Mouse (Mus musculus) gastrocnemius, postnatal 36 days (tissue): ENCODE measurements around the gene 4933430I17Rik. TPM values are rescaled to one million over a fixed set of nuclear protein-coding genes. Genes with fewer than 3 reads are reported as not detected.

Experiments
- DNase-seq, 2 experiments: peaks; one replicate each; pipeline ENCODE4 v3.0.0; 2022
- intact Hi-C: fragments of 180-260 bp; cut with DNase I; formaldehyde crosslinking; loops from one replicate; pipeline ENCODE4 v1.15.1; 2025
- total RNA-seq, 2 experiments: library from RNA; stranded (reverse); gene quantifications; 2 replicates each; pipeline ENCODE4 v1.2.3; 2021

4933430I17Rik gene
- total RNA-seq, 2 experiments from 2014 or later, result not detected

DNA sequence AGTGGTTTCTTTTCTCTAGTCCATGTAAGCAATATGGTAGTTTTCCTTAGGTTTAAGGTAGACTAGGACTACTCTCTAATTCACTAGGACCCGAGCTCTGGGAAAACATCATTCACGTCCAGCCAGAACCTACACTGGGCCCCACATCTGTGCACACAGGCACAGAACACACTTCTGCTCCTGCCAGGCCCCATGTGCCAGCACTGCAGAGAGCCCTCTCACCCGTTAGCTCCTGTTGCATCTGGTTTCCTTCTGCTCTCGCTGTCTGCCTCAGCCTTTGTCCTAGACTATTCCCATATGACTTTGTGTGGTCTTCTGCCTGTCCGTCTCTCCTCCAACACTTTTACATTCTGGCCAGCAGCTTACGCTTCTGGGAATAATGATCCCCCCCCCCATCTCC lies 8.6 kb downstream of the 4933430I17Rik start:
- DNase-seq, result no peak
- intact Hi-C loops, result no loop called here

DNA sequence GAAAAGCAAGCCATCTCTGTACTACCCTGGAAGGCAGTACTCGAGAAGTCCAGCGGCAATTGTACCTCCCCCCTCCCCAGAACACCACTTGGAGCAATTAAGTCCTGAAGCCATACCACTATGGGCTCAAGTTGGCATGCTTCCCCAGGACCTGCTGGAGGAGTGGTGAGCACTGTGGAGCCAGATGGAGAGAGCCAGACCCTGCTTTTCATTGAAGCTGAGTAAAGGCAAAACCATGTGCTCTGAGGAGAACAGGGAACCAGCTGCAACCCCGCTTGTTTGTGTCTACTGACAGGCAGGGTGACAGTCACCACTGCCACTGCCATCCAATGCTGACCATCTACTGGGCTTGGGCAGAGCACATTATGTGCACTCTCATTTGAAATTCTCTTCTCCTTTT lies 16.6 kb downstream of the 4933430I17Rik start:
- intact Hi-C loops, result no loop called here
- no peak for DNase-seq

DNA sequence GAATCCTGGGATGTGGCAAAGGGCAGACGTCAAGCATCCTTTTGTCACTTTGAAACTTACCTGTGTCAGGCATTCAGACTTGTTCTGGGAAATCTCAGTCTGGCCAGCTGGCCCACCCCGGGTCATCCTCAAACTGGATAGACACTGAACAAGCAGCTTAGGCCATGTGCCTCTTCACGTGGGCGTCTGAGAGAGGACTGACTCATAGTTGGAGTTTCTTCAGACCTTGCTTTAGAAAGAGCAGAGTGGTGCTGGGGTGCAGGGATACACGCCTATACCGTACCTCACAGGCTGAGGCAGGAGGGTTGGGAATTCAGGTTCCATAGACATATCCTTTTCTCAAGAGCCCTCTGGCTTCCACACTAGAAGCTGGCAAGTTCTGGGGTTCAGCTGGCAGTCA lies 18.6 kb downstream of the 4933430I17Rik start:
- intact Hi-C loops, result no loop called here
- no peak for DNase-seq

GRCm38 (mm10) chr4:62544801-62545200 lies 19.6 kb downstream of the 4933430I17Rik start:
- DNase-seq, result no peak
- intact Hi-C loops, result no loop called here

DNA sequence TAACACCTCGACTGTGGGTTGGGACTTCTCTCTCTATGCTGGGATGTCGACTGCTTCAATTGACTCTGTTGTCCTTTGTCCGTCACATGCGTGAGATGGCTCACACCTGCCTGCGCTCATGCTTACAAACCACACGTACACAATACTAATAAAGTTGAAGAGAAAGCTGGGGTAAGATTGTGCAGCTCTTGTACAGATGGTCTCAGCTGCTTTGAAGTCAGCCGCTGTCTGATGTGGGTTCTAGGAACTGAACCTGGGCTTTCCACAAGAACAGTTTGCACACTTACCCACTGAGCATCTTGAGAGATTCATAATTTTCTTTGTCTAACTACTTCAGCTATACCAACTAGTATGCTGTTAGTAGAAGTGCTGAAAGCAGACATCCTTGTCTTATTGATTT lies 26.8 kb downstream of the 4933430I17Rik start:
- intact Hi-C loops, result no loop called here
- DNase-seq, result no peak

DNA sequence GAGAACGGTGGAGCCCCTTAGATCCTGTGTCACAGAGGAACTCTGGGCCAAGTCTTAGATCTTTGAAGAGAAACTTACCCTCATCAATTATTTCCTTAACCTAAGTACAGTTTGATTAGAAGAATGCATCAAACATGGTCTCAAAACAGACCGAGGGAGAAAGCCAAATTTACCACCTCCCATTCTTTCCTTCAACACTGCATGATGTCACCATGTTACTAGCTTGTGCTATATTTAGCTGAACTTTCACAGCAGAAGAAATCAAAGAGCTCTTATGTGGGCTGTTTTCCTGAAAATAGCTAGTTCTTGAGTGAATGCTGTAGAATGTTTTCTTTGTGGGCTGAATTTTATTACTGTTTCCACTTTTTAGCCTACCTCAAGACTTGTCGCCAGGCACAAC lies 32.3 kb downstream of the 4933430I17Rik start:
- intact Hi-C loops, result no loop called here
- no peak for DNase-seq

DNA sequence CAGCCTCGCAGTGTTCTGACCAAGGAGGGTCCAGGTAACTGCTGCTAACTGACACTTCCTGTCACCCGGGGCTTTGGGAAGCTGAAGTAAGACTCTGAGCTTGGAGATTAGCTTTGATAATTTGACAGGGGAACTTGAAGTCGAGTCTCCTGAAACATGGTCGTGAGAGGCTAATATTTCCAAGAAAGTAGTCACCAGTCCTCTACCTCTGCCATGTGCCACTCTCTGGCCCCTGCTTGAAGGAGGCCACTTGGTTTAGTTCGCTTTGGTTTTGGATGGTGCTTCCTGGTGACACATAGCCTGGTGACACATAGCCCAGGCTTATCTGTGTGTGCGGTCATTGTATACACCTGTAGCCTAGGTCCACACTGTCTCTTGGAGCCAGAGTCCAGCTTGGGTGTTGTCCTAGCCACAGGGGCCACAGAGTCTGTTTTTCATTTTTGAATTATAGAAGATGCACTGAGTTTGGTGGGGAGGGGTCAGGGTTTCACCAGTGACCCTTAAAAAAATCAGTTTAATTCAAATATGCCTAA lies 34.7 kb downstream of the 4933430I17Rik start, which contains the start of gene Rgs3:
Gene Rgs3 (plus strand): TSS at position 51 of the 533 bp plus-strand sequence.
- intact Hi-C loops, result loop anchor here (2.0 kb wide), 1 partner anchor 205 kb away; no protein-coding TSS in a partner anchor
- no peak for DNase-seq

- peak in 1 of 2 experiments; percentile 61 for DNase-seq
Observed at GRCm38 (mm10) chr4:62560963-62561629, 35.9 kb downstream of the 4933430I17Rik start.

GRCm38 (mm10) chr4:62561630-62562001 lies 36.4 kb downstream of the 4933430I17Rik start:
- no peak for DNase-seq
- intact Hi-C loops, result loop anchor here (1.0 to 2.0 kb wide), 2 partner anchors 135 to 203 kb away; no protein-coding TSS in a partner anchor

More at GRCm38 (mm10) chr4:62560963-62561629, 35.9 kb downstream of the 4933430I17Rik start:
- intact Hi-C loops, result loop anchor here (1.0 to 2.0 kb wide), 2 partner anchors 135 to 204 kb away; no protein-coding TSS in a partner anchor

GRCm38 (mm10) chr4:62562006-62562405 lies 36.8 kb downstream of the 4933430I17Rik start:
- no peak for DNase-seq
- intact Hi-C loops, result no loop called here

DNA sequence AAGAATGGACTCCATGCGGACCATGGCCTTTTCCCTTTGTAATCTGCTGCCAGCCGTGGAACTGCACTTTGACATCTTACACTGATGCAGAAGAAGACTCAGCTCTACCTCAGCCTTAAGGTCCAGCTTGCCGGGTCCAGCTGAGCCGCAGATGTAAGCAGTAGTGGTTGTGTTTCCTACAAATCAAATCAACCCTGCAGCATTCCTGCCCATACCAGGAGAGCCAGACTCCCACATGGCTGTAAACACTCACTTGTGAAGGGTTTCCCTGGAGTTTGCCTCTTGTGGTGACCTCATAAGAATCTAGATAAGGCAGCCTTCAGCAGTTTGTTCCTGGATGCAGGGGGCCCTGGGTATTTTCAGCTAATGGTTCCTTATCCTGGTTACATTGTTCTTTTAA lies 41.4 kb downstream of the 4933430I17Rik start:
- DNase-seq, result no peak
- intact Hi-C loops, result no loop called here

- no peak for DNase-seq
- intact Hi-C loops, result no loop called here
Observed at GRCm38 (mm10) chr4:62567696-62568095, 42.5 kb downstream of the 4933430I17Rik start.

- DNase-seq, result no peak
- intact Hi-C loops, result no loop called here
Observed at GRCm38 (mm10) chr4:62568359-62568758, 43.2 kb downstream of the 4933430I17Rik start.

DNA sequence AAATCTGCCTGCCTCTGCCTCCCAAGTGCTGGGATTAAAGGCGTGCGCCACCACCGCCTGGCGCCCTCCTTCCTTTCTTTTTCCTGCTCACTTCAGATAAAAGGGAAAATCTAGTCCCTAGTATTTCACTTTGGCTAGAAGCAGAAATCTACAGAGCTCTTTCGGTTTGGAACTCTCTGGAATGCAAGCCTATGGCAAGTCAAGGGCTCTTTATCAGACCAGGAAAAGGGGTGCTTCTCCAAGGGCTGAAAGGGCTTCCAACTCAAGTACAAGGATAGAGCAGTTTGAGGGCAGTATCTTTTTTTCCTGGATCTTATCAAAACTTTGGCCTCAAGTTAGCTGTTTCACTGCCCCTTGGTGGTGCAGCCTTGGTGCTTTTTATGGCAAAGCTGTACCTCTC lies 44.4 kb downstream of the 4933430I17Rik start:
- no peak for DNase-seq
- intact Hi-C loops, result no loop called here

DNA sequence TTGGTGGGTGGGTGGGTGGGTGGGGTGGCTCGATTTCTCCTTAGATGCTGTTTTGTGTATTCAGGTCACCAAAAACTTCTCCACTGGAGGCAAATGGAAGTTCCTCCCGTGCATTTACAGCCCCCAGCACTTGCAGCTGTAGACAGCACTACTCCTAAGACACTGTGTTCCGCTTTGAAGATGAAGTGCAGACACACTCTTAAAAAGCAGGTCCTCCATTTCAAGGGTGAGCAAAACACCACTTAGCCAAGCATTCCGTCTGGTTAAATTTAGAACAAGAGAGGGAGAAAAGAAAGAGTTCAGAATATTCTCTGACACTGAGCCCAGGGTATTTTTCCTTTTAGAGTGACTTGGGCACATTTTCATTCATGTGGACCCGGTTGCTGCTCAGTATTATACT lies 44.9 kb downstream of the 4933430I17Rik start:
- intact Hi-C loops, result no loop called here
- no peak for DNase-seq

GRCm38 (mm10) chr4:62582365-62583264 lies 57.4 kb downstream of the 4933430I17Rik start:
- no peak for DNase-seq

GRCm38 (mm10) chr4:62583265-62584092 lies 58.3 kb downstream of the 4933430I17Rik start:
- intact Hi-C loops, result no loop called here
- DNase-seq, result peak in 1 of 2 experiments; percentile 23

More at GRCm38 (mm10) chr4:62582365-62583264, 57.4 kb downstream of the 4933430I17Rik start:
- intact Hi-C loops, result no loop called here

DNA sequence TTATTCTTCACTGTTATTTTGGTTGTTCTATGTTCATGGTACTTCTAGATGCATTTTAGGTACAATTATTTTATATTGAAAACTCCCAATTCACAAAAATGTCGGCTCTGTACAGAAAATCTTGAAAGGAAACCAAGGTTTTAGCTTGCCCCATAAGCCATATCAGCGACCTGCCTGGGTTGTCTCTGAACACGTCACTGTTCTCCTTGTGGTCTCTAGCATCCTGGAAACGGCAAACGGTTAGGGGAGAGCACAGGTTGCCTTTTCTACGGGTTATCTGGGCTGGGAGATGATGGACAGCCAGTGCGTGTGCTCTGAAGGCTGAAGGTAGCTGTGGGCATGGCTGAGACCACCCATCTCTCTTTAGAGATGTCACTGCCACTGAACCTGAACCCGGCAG lies 61.9 kb downstream of the 4933430I17Rik start:
- intact Hi-C loops, result no loop called here
- DNase-seq, result no peak

DNA sequence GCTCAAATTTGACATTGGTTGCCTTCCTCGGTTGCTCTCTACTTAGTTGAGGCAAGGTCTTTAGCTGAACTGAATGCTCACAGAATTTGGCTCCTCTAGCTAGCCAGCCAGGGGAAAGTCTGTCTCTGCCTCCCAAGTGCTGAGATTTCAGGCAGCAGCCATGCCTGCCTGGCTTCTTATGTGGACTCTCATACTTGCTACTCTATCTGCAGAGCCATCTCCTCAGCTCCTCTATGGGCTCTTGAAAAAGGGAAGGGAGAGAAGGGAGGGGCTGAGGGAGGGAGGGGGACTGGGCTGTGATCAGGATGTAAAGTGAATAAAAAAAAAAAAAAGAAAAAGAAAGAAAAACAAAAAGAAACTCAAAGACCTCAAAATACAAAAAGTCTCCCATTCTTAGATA lies 65.7 kb downstream of the 4933430I17Rik start:
- no peak for DNase-seq
- intact Hi-C loops, result no loop called here

- intact Hi-C loops, result no loop called here
- no peak for DNase-seq
Observed at GRCm38 (mm10) chr4:62591326-62591725, 66.2 kb downstream of the 4933430I17Rik start.
